Mouse (Mus musculus): Measurements from ENCODE around the gene Nmnat1.
"Not testable (repeated sequence)": the region's sequence is repeated elsewhere in the genome, so short reads cannot be mapped to it uniquely, and the experiment has no call there.

Nmnat1 gene

GRCm38 (mm10) chr4:149444465-149444864 is 40.5 kb downstream of the Nmnat1 start:
- no peak for DNase-seq (ENCODE audit: low spot score)

GRCm38 (mm10) chr4:149442436-149442835 is 42.6 kb downstream of the Nmnat1 start:
- peak; percentile 73 for DNase-seq (ENCODE audit: low spot score)

GRCm38 (mm10) chr4:149440576-149440975 is 44.4 kb downstream of the Nmnat1 start:
- no peak for DNase-seq (ENCODE audit: low spot score)

GRCm38 (mm10) chr4:149431887-149432286 is 53.1 kb downstream of the Nmnat1 start:
- DNase-seq (ENCODE audit: low spot score) = not testable (repeated sequence)

- DNase-seq (ENCODE audit: low spot score) = no peak
These were observed 55.4 kb downstream of the Nmnat1 start for GRCm38 (mm10) chr4:149429592-149429991.

- DNase-seq (ENCODE audit: low spot score) = peak; percentile 96
These were observed 58.4 kb downstream of the Nmnat1 start, which contains the start of gene Ube4b for GRCm38 (mm10) chr4:149426325-149427199. Ube4b (minus strand) TSS chr4:149426749.

- DNase-seq (ENCODE audit: low spot score) = peak; percentile 54
These were observed 59.2 kb downstream of the Nmnat1 start for GRCm38 (mm10) chr4:149425801-149426292.

- DNase-seq (ENCODE audit: low spot score) = peak; percentile 84
These were observed 60.2 kb downstream of the Nmnat1 start for GRCm38 (mm10) chr4:149424755-149425154.

- DNase-seq (ENCODE audit: low spot score) = peak; percentile 23
These were observed 67.1 kb downstream of the Nmnat1 start for GRCm38 (mm10) chr4:149417854-149418365.

All from adipocyte (in vitro differentiated cells).